25 mouse cellular contexts compared by ENCODE assay signal in genomic region chr10:66683160-66683559, GRCm38 (mm10).
A peak's percentile ranks its signal among the peaks of the same experiment; 100 is the strongest.
DNase-seq lines count a peak whose midpoint lies in the region; ATAC-seq and TF ChIP-seq lines count a peak whose summit lies in the region.
"Had no signal": no experiment of that assay in that cellular context is flagged by ENCODE, and none has a peak within 500 bp of the region (broad histone marks: within the 10 kb centered on the region; RNA-seq: fewer than 3 reads in every experiment).

No protein-coding gene starts in this region.

- WGBS in lung, embryonic 14.5 days = 60% methylated on average over 6 of the region's 6 CpGs
- 57% methylated on average over 6 of the region's 6 CpGs for WGBS in lung, adult 2 months
- WGBS in lung, postnatal 0 days = 53% methylated on average over 6 of the region's 6 CpGs
- WGBS in stomach, embryonic 14.5 days = 40% methylated on average over 6 of the region's 6 CpGs
- 51% methylated on average over 6 of the region's 6 CpGs for WGBS in stomach, postnatal 0 days
- 47% methylated on average over 6 of the region's 6 CpGs for WGBS in stomach, embryonic 16.5 days

- no peak for DNase-seq in lung, embryonic 14.5 days
- no peak for DNase-seq in lung, adult 2 months
- peak; percentile 10 for DNase-seq in lung, postnatal 0 days (ENCODE audit: low spot score)
- no peak for DNase-seq in lung, postnatal 25 days (ENCODE audit: low spot score)
- DNase-seq in stomach, postnatal 0 days (ENCODE audit: low spot score) = no peak
- no peak for DNase-seq in ovary, postnatal 36 days (ENCODE audit: low spot score)
- DNase-seq: adrenal gland, adult 2 months; adrenal gland, postnatal 10 days; adrenal gland, postnatal 25 days; cerebellum, adult 11 months; cerebellum, adult 18-20 months; cerebellum, adult 8-10 months; cerebellum, adult 9-11 months; cerebellum, postnatal 14 days; cerebellum, postnatal 36 days; embryo, embryonic 11 days had no signal

- no peaks in the 10 kb centered on the region for H3K27me3 ChIP-seq in lung, embryonic 14.5 days (ENCODE audit: insufficient read depth, low read length)
- H3K27me3 ChIP-seq in lung, postnatal 0 days (replicated peaks; ENCODE audit: insufficient read depth, low read length) = no peaks in the 10 kb centered on the region
- H3K27me3 ChIP-seq in stomach, embryonic 14.5 days (ENCODE audit: control insufficient read depth, insufficient read depth, low read length) = no peaks in the 10 kb centered on the region
- no peaks in the 10 kb centered on the region for H3K27me3 ChIP-seq in stomach, postnatal 0 days (ENCODE audit: control insufficient read depth, insufficient read depth, low read length)
- H3K27me3 ChIP-seq in stomach, embryonic 16.5 days (ENCODE audit: control insufficient read depth, insufficient read depth, low read length) = no peaks in the 10 kb centered on the region
- H3K27me3 ChIP-seq: embryonic facial prominence, embryonic 12.5 days; embryonic facial prominence, embryonic 15.5 days; forebrain, embryonic 12.5 days had no signal

- TF ChIP-seq CTCF in lung, embryonic 14.5 days (IDR thresholded peaks at IDR 0.05; ENCODE audit: low read depth) = no peak
- TF ChIP-seq CTCF in lung, adult 2 months (IDR thresholded peaks at IDR 0.05; ENCODE audit: insufficient read depth, low read length) = no peak
- TF ChIP-seq CTCF in lung, postnatal 0 days (IDR thresholded peaks at IDR 0.05) = no peak
- no peak for TF ChIP-seq CTCF in stomach, postnatal 0 days (IDR thresholded peaks at IDR 0.05; ENCODE audit: low read depth)

- no peak overlapping the region for H3K4me2 ChIP-seq in lung, embryonic 14.5 days
- no peak overlapping the region for H3K4me2 ChIP-seq in lung, postnatal 0 days (replicated peaks; ENCODE audit: low read depth, low read length)
- H3K4me2 ChIP-seq in stomach, embryonic 14.5 days (replicated peaks; ENCODE audit: low read depth, low read length) = no peak overlapping the region
- no peak overlapping the region for H3K4me2 ChIP-seq in stomach, postnatal 0 days (replicated peaks; ENCODE audit: low read depth)
- no peak overlapping the region for H3K4me2 ChIP-seq in stomach, embryonic 16.5 days (ENCODE audit: low read depth, low read length)
- H3K4me2 ChIP-seq: embryonic facial prominence, embryonic 12.5 days; embryonic facial prominence, embryonic 15.5 days; forebrain, embryonic 12.5 days had no signal

- no peak overlapping the region for H3K9ac ChIP-seq in lung, embryonic 14.5 days
- H3K9ac ChIP-seq in lung, postnatal 0 days (replicated peaks; ENCODE audit: low read depth) = no peak overlapping the region
- no peak overlapping the region for H3K9ac ChIP-seq in stomach, embryonic 14.5 days (replicated peaks; ENCODE audit: low read depth, low read length)
- no peak overlapping the region for H3K9ac ChIP-seq in stomach, postnatal 0 days (ENCODE audit: low read length)
- no peak overlapping the region for H3K9ac ChIP-seq in stomach, embryonic 16.5 days (ENCODE audit: low read length)
- H3K9ac ChIP-seq: embryonic facial prominence, embryonic 12.5 days; embryonic facial prominence, embryonic 15.5 days; forebrain, embryonic 12.5 days had no signal

- no peak for TF ChIP-seq POLR2A in lung, adult 2 months (IDR thresholded peaks at IDR 0.05; ENCODE audit: borderline replicate concordance, extremely low read depth, low read depth, low read length)

- TF ChIP-seq EP300 in lung, postnatal 0 days (IDR thresholded peaks at IDR 0.05) = no peak
- TF ChIP-seq EP300 in stomach, postnatal 0 days (optimal IDR thresholded peaks at IDR 0.05) = no peak

- H3K4me3 ChIP-seq in lung, embryonic 14.5 days (ENCODE audit: low read depth, low read length) = no peak overlapping the region
- H3K4me3 ChIP-seq in lung, adult 2 months (replicated peaks; ENCODE audit: extremely low read depth, low read depth, low read length) = no peak overlapping the region
- H3K4me3 ChIP-seq in lung, postnatal 0 days (ENCODE audit: low read depth, low read length) = no peak overlapping the region
- no peak overlapping the region for H3K4me3 ChIP-seq in stomach, embryonic 14.5 days (ENCODE audit: low read depth, low read length)
- no peak overlapping the region for H3K4me3 ChIP-seq in stomach, postnatal 0 days (ENCODE audit: low read depth, low read length)
- H3K4me3 ChIP-seq in stomach, embryonic 16.5 days (replicated peaks; ENCODE audit: low read length) = no peak overlapping the region
- H3K4me3 ChIP-seq: embryonic facial prominence, embryonic 12.5 days; embryonic facial prominence, embryonic 15.5 days; erythroblast, embryonic 14.5 days; forebrain, embryonic 10.5 days; forebrain, embryonic 12.5 days had no signal

- no peak overlapping the region for H3K27ac ChIP-seq in lung, embryonic 14.5 days (ENCODE audit: low read depth)
- no peak overlapping the region for H3K27ac ChIP-seq in lung, postnatal 0 days (ENCODE audit: low read length)
- no peak overlapping the region for H3K27ac ChIP-seq in stomach, embryonic 14.5 days (ENCODE audit: low read length)
- no peak overlapping the region for H3K27ac ChIP-seq in stomach, postnatal 0 days (replicated peaks)
- H3K27ac ChIP-seq in stomach, embryonic 16.5 days (ENCODE audit: low read length) = no peak overlapping the region
- H3K27ac ChIP-seq: embryonic facial prominence, embryonic 12.5 days; embryonic facial prominence, embryonic 15.5 days; forebrain, embryonic 10.5 days; forebrain, embryonic 12.5 days had no signal

- ATAC-seq in lung, embryonic 14.5 days (ENCODE audit: insufficient read depth) = 0 out of 2 replicates have a peak, but pooled peaks have one; percentile 38
- ATAC-seq in lung, postnatal 0 days = no peak; the same call in 1 of the 2 replicates
- peak; percentile 61; the same call in 1 of the 2 replicates for ATAC-seq in stomach, embryonic 14.5 days (ENCODE audit: insufficient number of reproducible peaks, insufficient read depth, low FRiP score, low read depth)
- ATAC-seq in stomach, postnatal 0 days (ENCODE audit: low FRiP score, low TSS enrichment) = no peak
- peak; percentile 33; the same call in 1 of the 2 replicates for ATAC-seq in stomach, embryonic 16.5 days (ENCODE audit: insufficient read depth, low FRiP score)
- ATAC-seq: forebrain, embryonic 14.5 days; forebrain, embryonic 16.5 days had no signal

- no peaks in the 10 kb centered on the region for H3K36me3 ChIP-seq in lung, embryonic 14.5 days (ENCODE audit: insufficient read depth)
- H3K36me3 ChIP-seq in lung, postnatal 0 days (ENCODE audit: insufficient read depth, low read length) = no peaks in the 10 kb centered on the region
- no peaks in the 10 kb centered on the region for H3K36me3 ChIP-seq in stomach, embryonic 14.5 days (ENCODE audit: control insufficient read depth, insufficient read depth, low read length)
- no peaks in the 10 kb centered on the region for H3K36me3 ChIP-seq in stomach, postnatal 0 days (ENCODE audit: control insufficient read depth, insufficient read depth, low read length)
- no peaks in the 10 kb centered on the region for H3K36me3 ChIP-seq in stomach, embryonic 16.5 days (ENCODE audit: control insufficient read depth, insufficient read depth, low read length)
- H3K36me3 ChIP-seq: embryonic facial prominence, embryonic 12.5 days; embryonic facial prominence, embryonic 15.5 days; forebrain, embryonic 10.5 days; forebrain, embryonic 12.5 days had no signal

- H3K9me3 ChIP-seq in lung, embryonic 14.5 days (ENCODE audit: low read depth, low read length) = peaks cover 5% of the 10 kb centered on the region; the same call in 1 of the 2 replicates
- H3K9me3 ChIP-seq in lung, postnatal 0 days (ENCODE audit: low read length) = no peaks in the 10 kb centered on the region
- H3K9me3 ChIP-seq in stomach, embryonic 14.5 days (ENCODE audit: control insufficient read depth, low read depth, low read length) = no peaks in the 10 kb centered on the region; the same call in 1 of the 2 replicates
- no peaks in the 10 kb centered on the region for H3K9me3 ChIP-seq in stomach, postnatal 0 days (ENCODE audit: control insufficient read depth, low read length)
- H3K9me3 ChIP-seq in stomach, embryonic 16.5 days (replicated peaks; ENCODE audit: control insufficient read depth, low read length) = peaks cover 6% of the 10 kb centered on the region; the same call in 1 of the 2 replicates

- H3K4me1 ChIP-seq in lung, embryonic 14.5 days (ENCODE audit: insufficient read depth) = no peaks in the 10 kb centered on the region
- no peaks in the 10 kb centered on the region for H3K4me1 ChIP-seq in lung, adult 2 months (ENCODE audit: control insufficient read depth, insufficient read depth, low read length)
- no peaks in the 10 kb centered on the region for H3K4me1 ChIP-seq in lung, postnatal 0 days (ENCODE audit: insufficient read depth, low read depth, low read length)
- H3K4me1 ChIP-seq in stomach, embryonic 14.5 days (ENCODE audit: control insufficient read depth, insufficient read depth, low read length) = no peaks in the 10 kb centered on the region
- H3K4me1 ChIP-seq in stomach, postnatal 0 days (replicated peaks; ENCODE audit: control insufficient read depth, insufficient read depth) = no peaks in the 10 kb centered on the region
- H3K4me1 ChIP-seq in stomach, embryonic 16.5 days (ENCODE audit: control insufficient read depth, insufficient read depth, low read length) = no peaks in the 10 kb centered on the region
- H3K4me1 ChIP-seq: embryonic facial prominence, embryonic 12.5 days; embryonic facial prominence, embryonic 15.5 days; forebrain, embryonic 10.5 days; forebrain, embryonic 12.5 days had no signal

Comparison
In these comparisons a context has a peak if more than half of its experiments do, and no peak if none do; other contexts are left out.
1. ATAC-seq: peak in lung, embryonic 14.5 days (single experiment), stomach, embryonic 14.5 days (single experiment) and stomach, embryonic 16.5 days (single experiment); none in lung, postnatal 0 days (single experiment) and stomach, postnatal 0 days (single experiment).